ENCODE assay signal across 17 mouse cellular contexts in the genomic region with DNA sequence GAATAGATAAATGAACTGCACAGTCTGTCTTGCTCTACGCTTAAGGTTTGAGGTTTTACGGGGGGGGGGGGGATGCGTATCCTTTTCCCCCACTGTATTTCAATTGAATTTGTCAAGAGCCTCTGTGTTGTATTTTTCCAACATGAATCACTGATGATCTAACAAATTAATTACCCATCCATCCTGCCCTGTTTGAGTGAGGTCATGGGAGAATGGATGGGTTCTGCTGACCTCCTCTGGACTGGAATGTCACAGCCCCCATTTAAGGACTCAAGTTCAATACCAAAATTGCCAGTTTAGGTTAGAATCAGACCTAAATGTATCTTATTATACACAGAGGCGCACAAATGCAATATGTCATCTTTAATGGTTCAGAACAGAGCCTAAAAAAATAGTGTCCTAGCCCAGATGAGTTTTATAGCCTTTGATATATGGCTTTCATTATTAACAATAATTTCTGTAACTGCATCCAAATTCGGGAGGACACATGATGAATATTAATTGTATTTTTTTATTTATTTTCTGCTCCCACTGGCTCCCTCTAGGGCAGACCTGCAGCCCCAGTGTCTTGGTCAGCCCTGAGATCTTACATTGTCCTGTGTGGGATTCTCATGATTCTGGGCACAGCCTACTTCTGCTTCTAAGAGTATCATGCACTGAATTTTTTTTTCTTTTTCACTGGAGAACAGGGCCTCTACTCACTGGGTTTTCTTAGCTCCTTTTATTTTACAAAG.
A peak's percentile ranks its signal among the peaks of the same experiment; 100 is the strongest.
DNase-seq lines count a peak whose midpoint lies in the region; ATAC-seq lines count a peak whose summit lies in the region.
"Had no signal": no experiment of that assay in that cellular context is flagged by ENCODE, and none has a peak within 500 bp of the region (broad histone marks: within the 10 kb centered on the region; RNA-seq: fewer than 3 reads in every experiment).

No protein-coding gene starts in this region.

- 49% methylated on average over 5 of the region's 5 CpGs for WGBS in hindbrain, embryonic 14.5 days
- WGBS in hindbrain, embryonic 11.5 days: 71% methylated on average over 5 of the region's 5 CpGs
- 79% methylated on average over 5 of the region's 5 CpGs for WGBS in midbrain, embryonic 13.5 days
- WGBS in midbrain, embryonic 14.5 days: 80% methylated on average over 5 of the region's 5 CpGs
- 79% methylated on average over 4 of the region's 5 CpGs for WGBS in macrophage (ENCODE audit: missing documents)

- 0 out of 2 replicates have a peak overlapping the region, but pooled peaks have one; percentile 34 for H3K27ac ChIP-seq in hindbrain, embryonic 14.5 days
- H3K27ac ChIP-seq in hindbrain, embryonic 11.5 days (ENCODE audit: low read depth, low read length): no peak overlapping the region
- no peak overlapping the region for H3K27ac ChIP-seq in midbrain, embryonic 13.5 days
- no peak overlapping the region for H3K27ac ChIP-seq in midbrain, embryonic 14.5 days (replicated peaks; ENCODE audit: low read depth, low read length)
- peak overlapping the region; percentile 85 for H3K27ac ChIP-seq in macrophage
- H3K27ac ChIP-seq: embryonic facial prominence, embryonic 10.5 days; stomach, embryonic 15.5 days had no signal

- no peaks in the 10 kb centered on the region for H3K9me3 ChIP-seq in hindbrain, embryonic 14.5 days (ENCODE audit: control insufficient read depth, low read length)
- H3K9me3 ChIP-seq in hindbrain, embryonic 11.5 days (ENCODE audit: control insufficient read depth, low read length): no peaks in the 10 kb centered on the region
- no peaks in the 10 kb centered on the region for H3K9me3 ChIP-seq in midbrain, embryonic 13.5 days
- no peaks in the 10 kb centered on the region for H3K9me3 ChIP-seq in midbrain, embryonic 14.5 days (ENCODE audit: control insufficient read depth, low read length)
- H3K9me3 ChIP-seq: embryonic facial prominence, embryonic 10.5 days; heart, embryonic 12.5 days; limb, embryonic 15.5 days; stomach, embryonic 15.5 days had no signal

- H3K79me2 ChIP-seq in macrophage (ENCODE audit: inconsistent target): no peaks in the 10 kb centered on the region

- H3K36me3 ChIP-seq in hindbrain, embryonic 14.5 days (replicated peaks; ENCODE audit: control insufficient read depth, insufficient read depth): no peaks in the 10 kb centered on the region
- no peaks in the 10 kb centered on the region for H3K36me3 ChIP-seq in hindbrain, embryonic 11.5 days (ENCODE audit: control insufficient read depth, insufficient read depth, low read length)
- H3K36me3 ChIP-seq in midbrain, embryonic 13.5 days: no peaks in the 10 kb centered on the region
- H3K36me3 ChIP-seq in midbrain, embryonic 14.5 days (ENCODE audit: control insufficient read depth, insufficient read depth, low read length): no peaks in the 10 kb centered on the region
- no peaks in the 10 kb centered on the region for H3K36me3 ChIP-seq in macrophage (ENCODE audit: inconsistent target)
- H3K36me3 ChIP-seq: embryonic facial prominence, embryonic 10.5 days; heart, embryonic 12.5 days; limb, embryonic 15.5 days; stomach, embryonic 15.5 days had no signal

- H3K27me3 ChIP-seq in hindbrain, embryonic 14.5 days (ENCODE audit: control insufficient read depth, insufficient read depth, low read length): no peaks in the 10 kb centered on the region
- H3K27me3 ChIP-seq in hindbrain, embryonic 11.5 days (ENCODE audit: control insufficient read depth, insufficient read depth, low read length): no peaks in the 10 kb centered on the region
- no peaks in the 10 kb centered on the region for H3K27me3 ChIP-seq in midbrain, embryonic 13.5 days
- H3K27me3 ChIP-seq in midbrain, embryonic 14.5 days (ENCODE audit: control insufficient read depth, insufficient read depth, low read length): no peaks in the 10 kb centered on the region

- H3K4me3 ChIP-seq in hindbrain, embryonic 14.5 days (replicated peaks; ENCODE audit: low read length): no peak overlapping the region
- no peak overlapping the region for H3K4me3 ChIP-seq in hindbrain, embryonic 11.5 days (ENCODE audit: low read depth, low read length)
- no peak overlapping the region for H3K4me3 ChIP-seq in midbrain, embryonic 13.5 days (replicated peaks)
- no peak overlapping the region for H3K4me3 ChIP-seq in midbrain, embryonic 14.5 days (replicated peaks; ENCODE audit: low read depth, low read length)
- H3K4me3 ChIP-seq in macrophage (ENCODE audit: inconsistent target): no peak overlapping the region
- H3K4me3 ChIP-seq: embryonic facial prominence, embryonic 10.5 days; heart, embryonic 12.5 days; limb, embryonic 15.5 days; stomach, embryonic 15.5 days had no signal

- no peak for ATAC-seq in hindbrain, embryonic 14.5 days (ENCODE audit: low FRiP score)
- ATAC-seq in hindbrain, embryonic 11.5 days (ENCODE audit: low FRiP score): no peak
- ATAC-seq in midbrain, embryonic 13.5 days: 0 out of 2 replicates have a peak, but pooled peaks have one; percentile 29
- no peak for ATAC-seq in midbrain, embryonic 14.5 days (ENCODE audit: low FRiP score, low TSS enrichment)

- no peak overlapping the region for H3K9ac ChIP-seq in hindbrain, embryonic 14.5 days
- no peak overlapping the region for H3K9ac ChIP-seq in hindbrain, embryonic 11.5 days (ENCODE audit: low read depth, low read length)
- H3K9ac ChIP-seq in midbrain, embryonic 13.5 days (replicated peaks): no peak overlapping the region
- no peak overlapping the region for H3K9ac ChIP-seq in midbrain, embryonic 14.5 days (replicated peaks; ENCODE audit: low read length)
- H3K9ac ChIP-seq: heart, embryonic 12.5 days; limb, embryonic 15.5 days; stomach, embryonic 15.5 days had no signal

- H3K4me1 ChIP-seq in hindbrain, embryonic 14.5 days (replicated peaks; ENCODE audit: control insufficient read depth, insufficient read depth, low read length): peaks cover 20% of the 10 kb centered on the region
- H3K4me1 ChIP-seq in hindbrain, embryonic 11.5 days (replicated peaks; ENCODE audit: control insufficient read depth, insufficient read depth, low read length): no peaks in the 10 kb centered on the region
- peaks cover 19% of the 10 kb centered on the region for H3K4me1 ChIP-seq in midbrain, embryonic 13.5 days (replicated peaks)
- H3K4me1 ChIP-seq in midbrain, embryonic 14.5 days (ENCODE audit: control insufficient read depth, insufficient read depth, low read length): peaks cover 4% of the 10 kb centered on the region; the same call in 1 of the 2 replicates
- H3K4me1 ChIP-seq: heart, embryonic 12.5 days had no signal

- no peak overlapping the region for H3K4me2 ChIP-seq in hindbrain, embryonic 14.5 days (replicated peaks)
- H3K4me2 ChIP-seq in hindbrain, embryonic 11.5 days (replicated peaks; ENCODE audit: low read depth, low read length): no peak overlapping the region
- H3K4me2 ChIP-seq in midbrain, embryonic 13.5 days (replicated peaks): no peak overlapping the region
- no peak overlapping the region for H3K4me2 ChIP-seq in midbrain, embryonic 14.5 days (ENCODE audit: low read length)
- H3K4me2 ChIP-seq: heart, embryonic 12.5 days; limb, embryonic 15.5 days; stomach, embryonic 15.5 days had no signal

- DNase-seq in adrenal gland, adult 2 months: peak; percentile 18
- no peak for DNase-seq in adrenal gland, postnatal 10 days
- no peak for DNase-seq in hindbrain, embryonic 14.5 days (ENCODE audit: low spot score)
- DNase-seq in hindbrain, embryonic 11.5 days (ENCODE audit: low spot score): no peak
- no peak for DNase-seq in midbrain, embryonic 14.5 days
- no peak for DNase-seq in yolk sac, embryonic 10.5 days (ENCODE audit: low spot score)
- DNase-seq: cerebellum, adult 9-10 months; gastrocnemius, postnatal 10 days; kidney, postnatal 10 days; lung, adult 2 months; thymus, postnatal 25 days had no signal

Comparison
In these comparisons a context has a peak if more than half of its experiments do, and no peak if none do; other contexts are left out.
1. H3K27ac ChIP-seq: peak in hindbrain, embryonic 14.5 days (single experiment) and macrophage (single experiment); none in hindbrain, embryonic 11.5 days (single experiment), midbrain, embryonic 13.5 days (single experiment) and midbrain, embryonic 14.5 days (single experiment).